Mouse (Mus musculus): ENCODE results near the gene Hormad1.

Gene Hormad1

GRCm38 (mm10) chr3:95622421-95622820 lies 62.9 kb downstream of the Hormad1 start:
- POLR2A ChIA-PET: interaction anchor here in 3 of 4 experiments (0.8 to 6.0 kb wide), 9 partner anchors 11 to 80 kb away, joined by 3 to 37 read pairs (median 6); partner anchors contain the start of gene Golph3l (in 1 of the 3)
- CTCF ChIA-PET: interaction anchor here in 2 of 4 experiments (0.7 to 2.3 kb wide), 3 partner anchors 17 to 317 kb away, joined by 3 to 7 read pairs (median 5); no protein-coding TSS in a partner anchor

GRCm38 (mm10) chr3:95623551-95623950 lies 64.1 kb downstream of the Hormad1 start:
- CTCF ChIA-PET: no interaction called here
- POLR2A ChIA-PET: interaction anchor here in 2 of 4 experiments (1.0 to 6.0 kb wide), 5 partner anchors 10 to 67 kb away, joined by 3 to 37 read pairs (median 6); no protein-coding TSS in a partner anchor

- ChIA-PET POLR2A (interaction anchor here (0.6 to 55.3 kb wide), 71 partner anchors 9 to 608 kb away, joined by 3 to 4534 read pairs (median 5); partner anchors contain the start of genes Golph3l (in 3 of the 4), Adamtsl4 (in 2 of the 4), Mcl1 (in 2 of the 4) and Mrps21 (in 2 of the 4)), CTCF (interaction anchor here in 3 of 4 experiments (0.6 to 2.5 kb wide), 13 partner anchors 9 to 239 kb away, joined by 3 to 24 read pairs (median 4); partner anchors contain the start of gene Golph3l (in 1 of the 3))
Observed at GRCm38 (mm10) chr3:95623991-95624515, 64.6 kb downstream of the Hormad1 start.

- POLR2A ChIA-PET: interaction anchor here (0.5 to 55.3 kb wide), 97 partner anchors 8 to 609 kb away, joined by 3 to 4534 read pairs (median 4); partner anchors contain the start of genes Golph3l (in 4 of the 4), Adamtsl4 (in 2 of the 4), Hormad1 (in 2 of the 4) and Mcl1 (in 2 of the 4)
- CTCF ChIA-PET: interaction anchor here (0.6 to 2.5 kb wide), 21 partner anchors 8 to 238 kb away, joined by 3 to 24 read pairs (median 4); partner anchors contain the start of gene Golph3l (in 1 of the 4)
Observed at GRCm38 (mm10) chr3:95624628-95625503, 65.4 kb downstream of the Hormad1 start, which contains the start of gene Ensa. Gene Ensa, plus strand, starts transcription at chr3:95624993.

- CTCF ChIA-PET: interaction anchor here in 1 of 4 experiments (0.6 kb wide), 1 partner anchor 43 kb away, joined by 3 read pairs; no protein-coding TSS in a partner anchor
- POLR2A ChIA-PET: interaction anchor here (0.5 to 55.3 kb wide), 11 partner anchors 7 to 132 kb away, joined by 3 to 4534 read pairs (median 5); partner anchors contain the start of genes Adamtsl4 (in 2 of the 4), Mcl1 (in 2 of the 4) and Hormad1 (in 1 of the 4)
Observed at GRCm38 (mm10) chr3:95627763-95628162, 68.3 kb downstream of the Hormad1 start.

- POLR2A ChIA-PET: interaction anchor here (0.6 to 55.3 kb wide), 8 partner anchors 9 to 73 kb away, joined by 3 to 4534 read pairs (median 3); partner anchors contain the start of genes Adamtsl4 (in 2 of the 4) and Mcl1 (in 2 of the 4)
- CTCF ChIA-PET: interaction anchor here in 2 of 4 experiments (0.5 to 1.1 kb wide), 3 partner anchors 14 to 47 kb away, joined by 3 to 5 read pairs (median 3); no protein-coding TSS in a partner anchor
Observed at GRCm38 (mm10) chr3:95629755-95630154, 70.3 kb downstream of the Hormad1 start.

GRCm38 (mm10) chr3:95630856-95631255 lies 71.4 kb downstream of the Hormad1 start:
- POLR2A ChIA-PET: interaction anchor here in 2 of 4 experiments (14.1 to 55.3 kb wide), 3 partner anchors 13 to 46 kb away, joined by 211 to 4534 read pairs (median 4457); partner anchors contain the start of genes Adamtsl4 (in 2 of the 2) and Mcl1 (in 2 of the 2)
- CTCF ChIA-PET: no interaction called here

- ChIA-PET POLR2A (interaction anchor here in 3 of 4 experiments (2.3 to 55.3 kb wide), 4 partner anchors 12 to 46 kb away, joined by 5 to 4534 read pairs (median 2334); partner anchors contain the start of genes Adamtsl4 (in 2 of the 3) and Mcl1 (in 2 of the 3)), CTCF (no interaction called here)
Observed at GRCm38 (mm10) chr3:95631304-95631703, 71.8 kb downstream of the Hormad1 start.

- POLR2A ChIA-PET: interaction anchor here (0.5 to 55.3 kb wide), 47 partner anchors 6 to 773 kb away, joined by 3 to 4534 read pairs (median 4); partner anchors contain the start of genes Ensa (in 3 of the 4), Adamtsl4 (in 2 of the 4), Golph3l (in 2 of the 4) and Mcl1 (in 2 of the 4)
- CTCF ChIA-PET: interaction anchor here (0.5 to 2.1 kb wide), 55 partner anchors 8 to 647 kb away, joined by 3 to 22 read pairs (median 5); partner anchors contain the start of genes Ensa (in 2 of the 4) and Golph3l (in 2 of the 4)
Observed at GRCm38 (mm10) chr3:95632648-95633588, 73.4 kb downstream of the Hormad1 start.

- ChIA-PET POLR2A (interaction anchor here (0.6 to 55.3 kb wide), 14 partner anchors 8 to 41 kb away, joined by 3 to 4534 read pairs (median 14); partner anchors contain the start of genes Ensa (in 4 of the 4), Adamtsl4 (in 2 of the 4) and Mcl1 (in 2 of the 4)), CTCF (interaction anchor here in 2 of 4 experiments (0.7 to 1.6 kb wide), 5 partner anchors 10 to 41 kb away, joined by 3 to 6 read pairs (median 4); partner anchors contain the start of gene Ensa (in 1 of the 2))
Observed at GRCm38 (mm10) chr3:95635636-95636035, 76.2 kb downstream of the Hormad1 start.

- ChIA-PET CTCF (interaction anchor here in 2 of 4 experiments (1.0 to 1.6 kb wide), 5 partner anchors 11 to 40 kb away, joined by 3 to 6 read pairs (median 4); partner anchors contain the start of gene Ensa (in 1 of the 2)), POLR2A (interaction anchor here (0.6 to 55.3 kb wide), 14 partner anchors 7 to 41 kb away, joined by 3 to 4534 read pairs (median 14); partner anchors contain the start of genes Ensa (in 4 of the 4), Adamtsl4 (in 2 of the 4) and Mcl1 (in 2 of the 4))
Observed at GRCm38 (mm10) chr3:95636072-95636471, 76.6 kb downstream of the Hormad1 start.

Measured in embryonic stem cell, embryonic (primary cell).